Mouse (Mus musculus) adrenal gland, postnatal 10 days (tissue): ENCODE measurements at regions not wholly inside any gene's neighbourhood (a gene's known extent, or its start where the extent isn't known, plus 50 kb on each side); places are given as distances from the start of the nearest gene placed in this dataset.

Experiments
- DNase-seq: peaks from one replicate; pipeline ENCODE4 v3.0.0; 2021; ENCODE audit warnings: mixed read lengths

GRCm38 (mm10) chr4:153542631-153543031 lies 60.0 kb upstream of the Ajap1 start:
- DNase-seq, result no peak

DNA sequence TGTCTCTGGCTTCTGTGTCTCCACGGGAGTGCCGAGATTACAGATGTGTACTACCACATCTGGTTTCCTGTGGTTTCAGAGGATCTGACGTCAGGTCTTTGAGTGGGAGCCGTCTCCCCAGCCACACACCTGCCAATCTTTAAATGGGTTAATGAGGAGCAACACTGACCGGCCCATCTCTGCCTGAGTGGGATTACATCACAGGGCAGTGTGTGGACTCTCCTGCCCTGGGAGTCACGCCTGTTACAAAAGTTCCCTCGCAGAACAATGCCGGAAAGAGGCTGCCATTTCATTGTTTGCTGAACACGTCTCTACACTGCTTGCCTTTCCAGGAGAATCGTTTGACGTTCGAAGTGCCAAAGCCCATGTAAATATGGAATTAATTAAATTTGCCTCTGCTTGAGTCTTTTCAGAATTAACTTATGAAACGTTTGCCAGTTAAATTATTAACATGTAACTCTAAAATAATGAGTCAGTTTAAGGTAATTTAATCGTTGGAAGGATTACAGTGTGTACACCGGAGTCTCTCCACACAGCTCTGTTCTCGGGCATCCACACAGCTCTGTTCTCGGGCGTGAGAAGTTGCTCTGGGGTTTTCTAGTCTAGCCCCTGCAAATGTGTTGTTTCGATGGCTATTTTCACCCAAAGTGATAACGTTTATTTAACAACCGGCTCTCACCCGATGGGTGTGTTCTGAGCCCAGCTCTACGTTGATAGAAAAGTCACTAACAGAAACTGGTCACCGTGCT lies 61.5 kb upstream of the Ajap1 start:
- DNase-seq, result no peak

- no peak for DNase-seq
These were observed 64.1 kb upstream of the Ajap1 start for GRCm38 (mm10) chr4:153546709-153547108.

- no peak for DNase-seq
These were observed 64.5 kb upstream of the Ajap1 start for GRCm38 (mm10) chr4:153547111-153547510.

- DNase-seq, result no peak
These were observed 65.3 kb upstream of the Ajap1 start for GRCm38 (mm10) chr4:153547871-153548270.

DNA sequence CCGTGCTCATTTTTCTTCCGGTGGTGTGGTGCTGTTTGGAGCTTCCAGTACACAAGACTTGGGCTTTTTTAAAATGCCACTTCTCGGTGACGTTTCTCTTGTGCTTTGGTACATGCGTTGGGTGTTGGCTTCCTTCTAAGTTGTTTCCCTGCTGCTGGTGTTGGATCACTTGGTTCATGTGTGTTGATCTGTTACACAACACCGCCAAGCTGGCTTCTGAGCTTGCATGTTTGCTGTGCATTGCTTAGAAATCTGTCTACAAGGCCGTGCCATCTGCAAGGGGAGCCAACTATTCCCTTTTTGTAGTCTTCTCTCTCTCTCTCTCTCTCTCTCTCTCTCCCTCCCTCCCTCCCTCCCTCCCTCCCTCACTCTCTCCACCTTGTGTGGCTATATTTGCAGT lies 68.7 kb upstream of the Ajap1 start:
- DNase-seq, result no peak

DNA sequence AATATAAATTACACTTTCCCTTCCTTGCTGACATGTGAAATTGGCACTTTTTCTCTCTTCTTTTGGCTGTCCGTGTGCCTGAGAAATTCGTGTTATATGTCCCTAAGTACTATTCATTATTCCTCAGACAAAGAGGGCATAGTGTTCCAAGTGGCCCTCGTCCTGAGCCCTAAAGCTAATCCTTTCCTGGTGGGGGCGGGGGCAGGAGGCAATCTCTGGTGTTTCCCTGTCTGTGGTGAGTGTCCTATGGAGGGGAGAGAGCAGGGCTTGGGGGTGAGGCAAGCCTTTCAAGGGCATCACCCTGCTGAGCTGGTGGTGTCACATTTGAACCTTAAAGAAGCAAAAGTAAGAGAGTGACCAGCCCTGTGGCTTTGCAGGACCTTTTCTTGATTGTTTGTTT lies 69.9 kb upstream of the Ajap1 start:
- no peak for DNase-seq

- DNase-seq, result no peak
These were observed 75.4 kb upstream of the Ajap1 start for GRCm38 (mm10) chr4:153557812-153558608.

- DNase-seq, result no peak
These were observed 77.0 kb upstream of the Ajap1 start for GRCm38 (mm10) chr4:153559568-153559967.

DNA sequence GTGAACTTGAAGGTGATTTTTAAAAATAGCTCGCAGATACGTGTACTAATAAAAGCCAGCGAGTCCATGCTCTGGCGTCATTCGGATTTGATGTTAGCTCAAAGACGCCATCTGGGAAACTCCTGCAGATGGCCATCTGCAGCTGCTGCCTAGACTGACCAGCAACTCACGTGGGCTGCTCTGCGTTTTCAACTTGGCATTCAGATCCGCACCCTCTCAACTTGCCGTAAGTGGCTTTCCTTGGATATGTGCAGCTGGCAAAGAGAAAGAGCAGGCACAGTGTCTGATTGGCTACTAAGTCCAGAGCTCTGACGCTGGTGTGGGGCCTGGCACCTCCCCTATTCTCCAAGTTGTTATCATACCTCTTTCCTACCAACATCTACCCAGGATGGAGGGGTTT lies 77.6 kb upstream of the Ajap1 start:
- no peak for DNase-seq

DNA sequence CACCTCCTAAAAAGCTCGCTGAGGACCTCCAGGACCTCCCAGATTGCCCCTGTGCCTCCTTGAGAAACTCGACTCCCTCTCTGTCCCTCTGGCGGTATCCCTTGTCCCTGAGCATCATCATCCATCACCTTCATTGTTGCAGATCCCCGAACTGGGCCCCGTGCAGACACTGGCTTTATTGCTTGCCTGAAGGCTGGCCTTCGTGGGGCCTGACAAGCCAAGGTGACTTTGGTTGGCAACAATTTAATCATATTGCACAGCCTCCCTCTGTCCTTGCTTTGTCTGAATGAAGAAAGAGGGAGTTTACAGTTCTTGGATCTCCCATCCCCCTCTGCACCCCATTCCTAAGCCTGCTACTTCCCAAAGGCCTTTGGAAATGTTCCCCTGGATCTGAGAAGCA lies 78.3 kb upstream of the Ajap1 start:
- peak; percentile 75 for DNase-seq

- peak; percentile 23 for DNase-seq
These were observed 79.4 kb upstream of the Ajap1 start for GRCm38 (mm10) chr4:153561991-153562390.

DNA sequence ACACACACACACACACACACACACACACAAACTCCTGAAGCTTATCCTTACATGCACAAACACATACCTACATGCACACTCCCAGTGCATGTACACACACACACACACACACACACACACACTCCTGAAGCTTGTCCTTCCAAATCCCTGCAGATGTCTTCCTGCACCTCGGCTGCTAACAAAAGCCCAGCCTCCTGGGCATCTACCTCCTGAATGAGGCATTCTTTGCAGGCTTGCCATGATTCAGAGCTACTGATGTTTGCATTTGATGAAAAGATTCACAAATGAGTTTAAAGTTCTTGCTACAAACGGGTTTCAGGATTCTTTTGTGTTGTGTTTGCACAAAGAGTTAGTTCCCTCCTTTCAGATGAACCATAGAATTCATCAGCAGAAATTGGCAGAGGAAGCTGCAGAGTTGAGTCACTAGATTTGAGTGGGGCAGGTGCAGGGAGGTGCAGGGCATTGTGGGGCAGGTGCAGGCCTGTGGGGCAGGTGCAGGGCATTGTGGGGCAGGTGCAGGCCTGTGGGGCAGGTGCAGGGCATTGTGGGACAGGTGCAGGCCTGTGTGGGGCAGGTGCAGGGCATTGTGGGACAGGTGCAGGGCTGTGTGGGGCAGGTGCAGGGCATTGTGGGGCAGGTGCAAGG lies 84.8 kb upstream of the Ajap1 start:
- DNase-seq, result no peak

GRCm38 (mm10) chr4:153573180-153573769 lies 90.7 kb upstream of the Ajap1 start:
- peak; percentile 38 for DNase-seq

GRCm38 (mm10) chr4:153593291-153593690 lies 110.7 kb upstream of the Ajap1 start:
- no peak for DNase-seq

GRCm38 (mm10) chr4:153599794-153600370 lies 117.3 kb upstream of the Ajap1 start:
- DNase-seq, result no peak

- DNase-seq, result no peak
These were observed 119.9 kb upstream of the Ajap1 start for GRCm38 (mm10) chr4:153602496-153602895.

DNA sequence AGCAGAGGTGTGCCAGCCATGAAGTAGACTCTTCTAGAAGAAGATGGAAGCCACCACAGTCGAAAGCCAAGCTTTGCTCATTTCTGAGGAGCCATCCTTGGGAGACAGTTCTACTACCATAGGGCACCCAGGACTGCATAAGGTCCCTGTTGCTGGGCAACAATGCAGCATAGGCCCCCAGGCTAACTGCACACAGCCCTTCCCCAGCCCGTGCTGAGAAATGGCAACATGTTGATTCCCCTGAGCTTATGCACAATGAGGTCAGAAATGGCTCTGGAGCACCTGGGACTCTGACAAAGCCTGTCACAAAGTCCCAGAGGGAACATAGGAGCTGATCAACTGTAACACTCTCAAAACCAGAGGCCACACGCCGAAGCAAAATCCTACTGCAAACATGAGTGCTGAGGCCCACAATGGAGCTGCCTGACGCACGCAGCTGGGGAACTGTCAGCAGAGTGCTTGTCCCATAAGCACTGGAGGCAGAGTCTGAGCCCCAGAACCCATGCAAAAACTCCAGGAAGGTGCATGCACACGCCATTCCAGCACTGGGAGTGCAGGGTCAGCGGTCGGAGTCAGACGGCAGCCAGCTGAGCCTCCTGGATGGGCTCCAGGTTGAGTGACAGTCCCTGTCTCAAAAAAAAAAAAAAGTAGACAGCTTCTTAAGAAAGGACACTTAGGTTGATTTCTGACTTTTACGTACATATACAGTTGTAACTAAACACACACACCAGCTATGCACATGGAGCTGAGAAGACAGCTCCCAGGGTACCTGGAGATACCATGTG lies 120.6 kb upstream of the Ajap1 start:
- peak; percentile 29 for DNase-seq

DNA sequence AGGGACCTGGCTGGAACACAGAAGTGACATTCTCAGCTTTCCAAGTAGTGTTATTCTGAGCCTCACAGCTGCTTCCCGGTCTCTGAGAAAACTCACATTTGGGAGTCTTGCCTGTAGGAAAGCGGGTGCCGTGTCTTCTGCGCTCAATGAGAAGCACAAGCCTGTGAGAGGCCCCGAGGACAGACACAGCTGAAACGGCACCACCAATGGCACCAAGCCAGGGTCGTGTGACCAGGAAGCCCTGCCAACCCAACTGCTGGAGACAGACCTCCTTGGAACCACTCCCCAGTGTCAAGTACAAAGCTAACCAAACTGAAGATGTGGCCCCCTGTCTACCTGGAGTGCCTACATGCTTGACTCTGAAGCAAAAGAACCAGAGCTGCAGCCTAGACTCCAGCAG lies 121.3 kb upstream of the Ajap1 start:
- peak; percentile 84 for DNase-seq

DNA sequence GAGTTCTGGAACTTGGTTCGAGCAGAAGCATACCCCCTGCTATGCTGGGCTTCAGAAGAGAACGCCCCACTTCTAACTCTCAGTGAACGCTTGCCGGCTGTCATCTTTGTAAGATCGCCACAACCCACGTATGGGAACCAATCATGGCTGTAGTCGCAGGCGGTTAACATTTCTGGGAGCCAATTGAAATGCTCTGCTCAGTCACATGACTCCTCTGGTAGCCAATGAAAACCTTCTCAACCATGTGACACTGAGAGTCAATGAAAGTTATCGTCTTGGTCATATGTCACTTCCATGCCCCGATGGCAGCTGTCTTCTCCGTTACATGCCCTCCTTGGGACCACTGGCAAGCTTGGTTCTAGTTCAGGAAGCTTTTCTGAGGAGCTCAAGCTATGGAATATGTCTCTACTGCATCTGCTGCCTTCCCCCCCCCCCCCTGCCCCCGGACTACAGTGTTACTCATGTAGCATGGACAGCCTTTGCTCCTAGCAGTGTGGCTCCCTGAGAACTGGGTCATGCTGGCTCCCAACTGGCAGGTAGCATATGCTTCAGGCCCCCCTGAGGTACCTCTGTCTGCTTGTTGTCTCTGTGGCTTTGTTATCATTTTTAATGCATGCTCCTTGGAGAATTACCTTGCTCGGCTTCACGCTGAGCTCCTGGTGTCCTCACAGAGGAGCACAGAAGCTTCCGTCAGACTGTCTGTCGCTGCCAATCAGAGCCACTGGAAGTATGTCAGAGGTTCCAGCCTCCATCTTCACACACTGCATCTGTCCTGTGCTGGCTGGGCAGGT lies 122.3 kb upstream of the Ajap1 start:
- DNase-seq, result no peak

- no peak for DNase-seq
These were observed 133.4 kb upstream of the Ajap1 start for GRCm38 (mm10) chr4:153616058-153616457.
